Mouse (Mus musculus): ENCODE results near the gene Wdr66. TPM values are rescaled to one million over a fixed set of nuclear protein-coding genes. Genes with fewer than 3 reads are reported as not detected.
"Not testable (repeated sequence)": the region's sequence is repeated elsewhere in the genome, so short reads cannot be mapped to it uniquely, and the experiment has no call there.

The Wdr66 gene
- polyA plus RNA-seq (2015; fragmentation: Nextera tagmentation; extraction: Ambion mirVana): 2.7 TPM in 2 replicates

DNA sequence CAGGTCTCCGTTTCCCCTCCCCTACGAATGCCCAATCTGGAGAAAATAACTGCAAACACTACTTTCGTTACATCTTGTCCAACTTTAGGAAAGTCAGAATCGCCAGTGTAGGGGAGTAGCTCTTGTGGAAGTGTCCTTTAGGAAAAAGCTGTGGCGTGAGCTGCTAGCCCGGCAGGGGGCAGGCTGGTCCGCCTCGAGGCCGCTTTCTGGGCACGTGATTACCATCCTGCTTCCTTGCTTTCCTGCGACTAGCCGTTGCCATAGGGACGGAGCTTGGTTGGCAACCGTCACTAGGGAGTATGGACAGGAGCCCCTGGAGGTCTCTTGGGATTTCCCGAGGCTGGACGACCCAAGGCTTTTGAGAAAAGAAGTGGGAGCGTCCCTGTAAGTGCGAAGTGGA lies at the start of gene Wdr66:
Gene Wdr66, plus strand, starts transcription at position 269 of the 400 bp plus-strand sequence.
- peak; percentile 93 for ATAC-seq (replicated peaks)
- H3K36me3 ChIP-seq: peaks cover 8% of the 10 kb centered on the region
- H3K4me1 ChIP-seq: peaks cover 16% of the 10 kb centered on the region
- no peaks in the 10 kb centered on the region for H3K9me3 ChIP-seq
- no peaks in the 10 kb centered on the region for H3K27me3 ChIP-seq
- peak within 1 kb of the TSS; percentile 38 for H3K4me3 ChIP-seq
- H3K4me2 ChIP-seq (replicated peaks): peak within 1 kb of the TSS; percentile 62
- H3K9ac ChIP-seq (replicated peaks): peak within 1 kb of the TSS; percentile 25; the same call in 1 of the 2 replicates
- no peak within 1 kb of the TSS for H3K27ac ChIP-seq (replicated peaks)
- 3% methylated on average over 18 of the region's 18 CpGs for WGBS

GRCm38 (mm10) chr5:123202771-123203170 lies 49.1 kb upstream of the Wdr66 start:
- not testable (repeated sequence) for ATAC-seq (replicated peaks); H3K4me3 ChIP-seq
- 46% methylated on average over 4 of the region's 4 CpGs for WGBS

DNA sequence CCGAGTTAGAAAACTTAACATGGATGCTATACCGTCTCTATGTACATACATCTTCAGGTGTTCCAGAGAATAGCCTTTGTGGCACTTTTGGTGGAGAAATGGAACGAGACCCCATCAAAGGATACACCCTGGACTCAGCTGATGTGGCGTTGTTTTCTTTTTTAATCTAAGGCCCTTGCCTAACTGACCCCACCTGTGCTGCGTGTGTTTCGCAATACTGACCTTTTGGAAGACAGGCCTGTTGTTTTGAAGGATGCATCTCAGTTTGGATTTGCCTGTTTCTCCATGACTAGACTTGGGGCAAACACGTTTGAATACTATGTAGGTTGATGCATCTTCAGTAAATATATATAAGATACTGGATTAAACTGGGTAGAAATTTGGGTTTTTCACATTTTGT lies 48.3 kb upstream of the Wdr66 start:
- WGBS: 90% methylated on average over 7 of the region's 7 CpGs
- not testable (repeated sequence) for ATAC-seq (replicated peaks)

More at GRCm38 (mm10) chr5:123202771-123203170, 49.1 kb upstream of the Wdr66 start:
- H3K9me3 ChIP-seq; H3K27ac ChIP-seq (replicated peaks); H3K9ac ChIP-seq (replicated peaks); H3K27me3 ChIP-seq; H3K36me3 ChIP-seq; H3K4me1 ChIP-seq; H3K4me2 ChIP-seq (replicated peaks): not testable (repeated sequence)

DNA sequence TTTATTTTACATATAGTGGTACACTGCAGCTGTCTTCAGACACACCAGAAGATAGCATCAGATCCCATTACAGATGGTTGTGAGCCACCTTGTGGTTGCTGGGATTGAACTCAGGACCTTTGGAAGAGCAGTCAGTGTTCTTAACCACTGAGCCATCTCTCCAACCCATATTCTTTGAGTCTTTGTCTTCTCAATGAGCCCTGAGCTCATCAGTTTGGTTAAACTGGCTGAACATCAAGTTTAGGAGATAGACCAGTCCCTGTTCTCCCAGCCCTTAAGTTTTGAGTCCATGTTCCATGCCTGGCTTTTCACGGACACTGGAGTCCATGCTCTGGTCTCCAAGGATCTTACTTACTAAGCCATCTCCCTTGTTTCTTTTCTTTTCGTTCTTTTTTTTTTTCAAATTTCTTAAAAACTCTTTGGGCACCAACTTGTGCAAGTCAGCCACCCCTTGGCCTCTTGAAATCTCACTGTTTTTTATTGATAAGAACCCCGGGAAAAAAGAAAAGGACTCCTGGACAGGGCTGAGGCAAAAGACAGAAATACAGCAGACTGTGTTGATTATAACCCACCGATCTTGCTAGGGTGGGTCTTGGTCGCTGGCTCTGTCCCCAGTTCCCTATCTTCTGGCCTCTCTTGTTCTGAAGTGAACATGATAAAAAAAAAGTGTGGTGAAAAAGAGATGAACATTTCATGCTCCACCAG lies 29.4 kb upstream of the Wdr66 start:
- not testable (repeated sequence) for H3K4me1 ChIP-seq; H3K9me3 ChIP-seq; H3K9ac ChIP-seq (replicated peaks); H3K4me2 ChIP-seq (replicated peaks); ATAC-seq (replicated peaks); H3K27me3 ChIP-seq; H3K27ac ChIP-seq (replicated peaks); H3K36me3 ChIP-seq; H3K4me3 ChIP-seq
- WGBS: 90% methylated on average over 4 of the region's 5 CpGs

More for the DNA sequence above, 48.3 kb upstream of the Wdr66 start:
- H3K9me3 ChIP-seq; H3K27me3 ChIP-seq; H3K4me3 ChIP-seq; H3K27ac ChIP-seq (replicated peaks); H3K36me3 ChIP-seq; H3K4me2 ChIP-seq (replicated peaks); H3K9ac ChIP-seq (replicated peaks); H3K4me1 ChIP-seq: not testable (repeated sequence)

GRCm38 (mm10) chr5:123223051-123223410 lies 28.9 kb upstream of the Wdr66 start:
- H3K36me3 ChIP-seq: no peaks in the 10 kb centered on the region
- WGBS: 88% methylated on average over 4 of the region's 4 CpGs
- no peak for ATAC-seq (replicated peaks)

GRCm38 (mm10) chr5:123223861-123224260 lies 28.0 kb upstream of the Wdr66 start:
- not testable (repeated sequence) for H3K36me3 ChIP-seq; H3K4me2 ChIP-seq (replicated peaks); ATAC-seq (replicated peaks); H3K4me3 ChIP-seq; H3K9ac ChIP-seq (replicated peaks); H3K27me3 ChIP-seq; H3K27ac ChIP-seq (replicated peaks); H3K9me3 ChIP-seq; H3K4me1 ChIP-seq
- WGBS: 55% methylated on average over 6 of the region's 6 CpGs

More at GRCm38 (mm10) chr5:123223051-123223410, 28.9 kb upstream of the Wdr66 start:
- Histone ChIP-seq H3K4me1 (no peaks in the 10 kb centered on the region), H3K9ac (replicated peaks) (no peak overlapping the region), H3K27ac (replicated peaks) (no peak overlapping the region), H3K4me3 (no peak overlapping the region), H3K27me3 (no peaks in the 10 kb centered on the region), H3K4me2 (replicated peaks) (no peak overlapping the region), H3K9me3 (no peaks in the 10 kb centered on the region)

DNA sequence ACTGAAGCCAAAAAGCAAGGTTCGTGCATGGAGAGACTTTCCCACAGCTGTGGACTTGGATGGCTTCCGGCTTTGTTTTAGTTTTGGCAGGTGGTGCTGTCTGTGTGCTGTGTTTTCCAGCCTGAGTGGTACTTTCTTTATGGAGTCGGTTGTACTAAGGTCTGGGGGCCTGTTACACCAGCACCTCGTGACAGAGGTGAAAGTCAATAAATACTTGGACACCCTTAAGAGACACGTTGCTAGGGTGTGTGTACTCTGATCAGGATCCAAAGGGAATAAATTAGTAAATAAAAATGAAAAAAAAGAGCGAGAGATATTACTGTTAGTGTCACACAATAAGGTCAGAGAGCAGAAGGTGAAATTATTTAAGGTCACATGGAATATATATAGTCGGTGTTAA lies 25.1 kb upstream of the Wdr66 start:
- H3K27me3 ChIP-seq: no peaks in the 10 kb centered on the region
- no peak for ATAC-seq (replicated peaks)
- H3K4me3 ChIP-seq: no peak overlapping the region
- peaks cover 11% of the 10 kb centered on the region for H3K4me1 ChIP-seq
- H3K9me3 ChIP-seq: no peaks in the 10 kb centered on the region
- H3K27ac ChIP-seq (replicated peaks): no peak overlapping the region
- no peak overlapping the region for H3K4me2 ChIP-seq (replicated peaks)
- 92% methylated on average over 7 of the region's 7 CpGs for WGBS
- peaks cover 3% of the 10 kb centered on the region; the same call in 1 of the 2 replicates for H3K36me3 ChIP-seq
- H3K9ac ChIP-seq (replicated peaks): no peak overlapping the region

- Histone ChIP-seq H3K4me3 (peak overlapping the region; percentile 94), H3K27ac (replicated peaks) (no peak overlapping the region), H3K27me3 (no peaks in the 10 kb centered on the region), H3K36me3 (peaks cover 3% of the 10 kb centered on the region; the same call in 1 of the 2 replicates), H3K9me3 (no peaks in the 10 kb centered on the region), H3K4me1 (peaks cover 11% of the 10 kb centered on the region), H3K9ac (replicated peaks) (peak overlapping the region; percentile 96), H3K4me2 (replicated peaks) (peak overlapping the region; percentile 67)
- ATAC-seq (replicated peaks): peak; percentile 89
- 4% methylated on average over 42 of the region's 42 CpGs for WGBS
Observed at GRCm38 (mm10) chr5:123227762-123228523, 24.0 kb upstream of the Wdr66 start.

DNA sequence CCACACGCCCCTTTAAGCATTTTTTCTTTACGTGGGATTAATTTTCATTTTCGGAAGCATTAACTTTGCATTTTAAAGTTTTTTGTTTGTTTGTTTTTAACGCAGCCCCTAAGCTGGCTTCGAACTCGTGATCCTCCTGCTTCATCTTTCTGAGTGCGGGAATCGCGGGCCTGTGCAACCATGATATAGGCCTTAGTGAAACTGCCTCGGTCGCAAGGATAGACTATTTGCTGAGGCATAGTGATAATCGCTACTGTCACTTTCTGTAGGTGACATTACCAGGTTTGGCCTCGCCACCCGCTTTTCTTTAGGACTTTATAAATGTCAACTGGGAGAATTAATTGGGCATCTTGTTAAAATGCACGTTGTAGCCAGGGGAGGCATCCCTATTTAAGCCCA lies 23.4 kb upstream of the Wdr66 start:
- no peak for ATAC-seq (replicated peaks)
- Histone ChIP-seq H3K4me3 (peak overlapping the region; percentile 94), H3K9ac (replicated peaks) (peak overlapping the region; percentile 96), H3K27me3 (no peaks in the 10 kb centered on the region), H3K36me3 (peaks cover 3% of the 10 kb centered on the region; the same call in 1 of the 2 replicates), H3K27ac (replicated peaks) (no peak overlapping the region), H3K9me3 (no peaks in the 10 kb centered on the region), H3K4me2 (replicated peaks) (peak overlapping the region; percentile 67), H3K4me1 (peaks cover 11% of the 10 kb centered on the region)
- 6% methylated on average over 15 of the region's 15 CpGs for WGBS

GRCm38 (mm10) chr5:123229296-123229695 lies 22.6 kb upstream of the Wdr66 start:
- WGBS: 88% methylated on average over 6 of the region's 6 CpGs
- no peaks in the 10 kb centered on the region for H3K27me3 ChIP-seq
- H3K4me2 ChIP-seq (replicated peaks): peak overlapping the region; percentile 67; the same call in 1 of the 2 replicates
- peak overlapping the region; percentile 94; the same call in 1 of the 2 replicates for H3K4me3 ChIP-seq
- no peaks in the 10 kb centered on the region for H3K9me3 ChIP-seq
- H3K27ac ChIP-seq (replicated peaks): no peak overlapping the region
- peaks cover 3% of the 10 kb centered on the region; the same call in 1 of the 2 replicates for H3K36me3 ChIP-seq
- peaks cover 11% of the 10 kb centered on the region for H3K4me1 ChIP-seq
- H3K9ac ChIP-seq (replicated peaks): no peak overlapping the region
- no peak for ATAC-seq (replicated peaks)

GRCm38 (mm10) chr5:123232180-123232579 lies 19.7 kb upstream of the Wdr66 start:
- Histone ChIP-seq H3K36me3 (peaks cover 7% of the 10 kb centered on the region), H3K9me3 (no peaks in the 10 kb centered on the region), H3K27ac (replicated peaks) (no peak overlapping the region), H3K4me1 (peaks cover 21% of the 10 kb centered on the region), H3K4me2 (replicated peaks) (no peak overlapping the region), H3K27me3 (no peaks in the 10 kb centered on the region), H3K4me3 (no peak overlapping the region), H3K9ac (replicated peaks) (no peak overlapping the region)
- WGBS: 89% methylated on average over 2 of the region's 2 CpGs
- no peak for ATAC-seq (replicated peaks)

- Histone ChIP-seq H3K27ac (replicated peaks) (peak overlapping the region; percentile 54), H3K4me3 (no peak overlapping the region), H3K4me1 (peaks cover 10% of the 10 kb centered on the region), H3K4me2 (replicated peaks) (no peak overlapping the region), H3K9ac (replicated peaks) (no peak overlapping the region), H3K9me3 (no peaks in the 10 kb centered on the region), H3K27me3 (no peaks in the 10 kb centered on the region), H3K36me3 (peaks cover 21% of the 10 kb centered on the region)
- ATAC-seq (replicated peaks): peak; percentile 53
- 19% methylated on average over 2 of the region's 2 CpGs for WGBS
Observed at GRCm38 (mm10) chr5:123235731-123236130, 16.2 kb upstream of the Wdr66 start.
